Mouse (Mus musculus) heart, postnatal 0 days (tissue): ENCODE data around the gene Ap3b1. TPM values are rescaled to one million over a fixed set of nuclear protein-coding genes. Genes with fewer than 3 reads are reported as not detected.

ENCODE experiments used
- ATAC-seq: fragments of 200-750 bp; cut with Nextera tagmentation; 2 replicates; pipeline ENCODE4 v1.8.0; 2017; ENCODE audit warnings: low read depth, moderate number of reproducible peaks, moderate library complexity; ENCODE audit not compliant: insufficient read depth
- DNase-seq: peaks from one replicate; pipeline ENCODE4 v3.0.0-alpha.2; 2016; ENCODE audit warnings: low spot score
- H3K27ac ChIP-seq: fragments of 300-500 bp; sonication (generic); 2 replicates; pipeline ENCODE4 v1.5.1; 2014; ENCODE audit warnings: low read depth, mild to moderate bottlenecking
- H3K27me3 ChIP-seq: fragments of 300-500 bp; sonication (generic); 2 replicates; pipeline ENCODE4 v1.6.1; 2014; ENCODE audit warnings: low read length, mixed read lengths; ENCODE audit not compliant: control insufficient read depth, insufficient read depth
- H3K36me3 ChIP-seq: fragments of 300-500 bp; sonication (generic); replicated peaks from 2 replicates; pipeline ENCODE4 v1.6.1; 2014; ENCODE audit warnings: low read length, mixed read lengths; ENCODE audit not compliant: control insufficient read depth, insufficient read depth
- H3K4me1 ChIP-seq: fragments of 300-500 bp; sonication (generic); 2 replicates; pipeline ENCODE4 v1.6.1; 2014; ENCODE audit warnings: antibody characterized with exemption; ENCODE audit not compliant: control insufficient read depth, insufficient read depth
- H3K4me2 ChIP-seq: fragments of 300-500 bp; sonication (generic); 2 replicates; pipeline ENCODE4 v1.6.1; 2014; ENCODE audit warnings: low read depth, mild to moderate bottlenecking, low read length, moderate library complexity
- H3K4me3 ChIP-seq: fragments of 300-500 bp; sonication (generic); 2 replicates; pipeline ENCODE4 v1.5.1; 2014; ENCODE audit warnings: low read depth, low read length
- H3K9ac ChIP-seq: fragments of 300-500 bp; sonication (generic); replicated peaks from 2 replicates; pipeline ENCODE4 v1.6.1; 2014; ENCODE audit warnings: low read depth, low read length, mixed read lengths
- H3K9me3 ChIP-seq: fragments of 300-500 bp; sonication (generic); replicated peaks from 2 replicates; pipeline ENCODE4 v1.6.1; 2016; ENCODE audit warnings: low read length; ENCODE audit not compliant: control insufficient read depth
- CTCF ChIP-seq: IDR thresholded peaks from 2 replicates; pipeline ENCODE4 v1.5.1; 2016; ENCODE audit warnings: antibody characterized with exemption, control low read depth, low read depth
- EP300 ChIP-seq: IDR thresholded peaks from 2 replicates; pipeline ENCODE4 v1.6.1; 2016; ENCODE audit warnings: antibody characterized with exemption, low read depth
- WGBS: fragments of 180-500 bp; shearing (Covaris S2); extraction: QIAGEN DNeasy Blood & Tissue Kit; methylation state at CpG from one replicate; pipeline ENCODE4 v1.1.7; 2014; 5-methylcytosine and 5-hydroxymethylcytosine counted together
- microRNA-seq: library from miRNA; unstranded; fragments of <30 nt; microRNA quantifications from one replicate; pipeline ENCODE4, GENCODE M21; 2016
- polyA plus RNA-seq: library from polyadenylated mRNA; unstranded; fragments of >200 nt; fragmentation: Nextera tagmentation; extraction: Ambion mirVana; gene quantifications from 2 replicates; pipeline ENCODE4 v1.2.1, GENCODE M21; 2015
- total RNA-seq: library from RNA; depleted of rRNA; stranded (reverse); fragments of >200 nt; gene quantifications from 2 replicates; pipeline ENCODE4 v1.2.3, GENCODE M21; 2014; ENCODE audit warnings: low replicate concordance; rRNA removed

Ap3b1 gene
- total and polyA plus RNA-seq, 2 experiments from 2014 or later, result 22.5 to 26.0 TPM

DNA sequence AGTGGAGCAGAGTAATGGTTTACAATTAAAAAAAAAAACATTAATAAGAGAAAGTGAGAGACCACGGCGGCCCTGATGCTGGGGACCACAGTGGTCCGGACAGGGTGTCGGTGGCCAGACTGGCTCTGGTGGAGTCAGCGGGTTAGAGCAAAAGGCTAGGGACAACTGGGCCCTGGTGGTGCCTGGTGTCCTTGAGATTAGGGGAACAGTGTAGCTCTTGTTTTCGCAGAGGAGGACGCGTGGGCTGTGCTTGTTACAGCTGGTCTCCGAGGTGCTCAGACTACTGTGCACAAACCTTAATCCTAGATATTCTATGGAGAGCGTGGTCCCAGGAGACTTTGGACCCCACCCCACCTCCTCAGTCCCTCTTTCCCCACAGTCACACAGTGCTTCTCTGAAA, 250.2 kb downstream of the Ap3b1 start:
- ATAC-seq (no peak), DNase-seq (no peak)
- TF ChIP-seq CTCF, result no peak
- TF ChIP-seq EP300, result no peak
- Histone ChIP-seq H3K9ac (no peak overlapping the region), H3K4me1 (no peaks in the 10 kb centered on the region), H3K36me3 (no peaks in the 10 kb centered on the region), H3K4me2 (no peak overlapping the region), H3K27ac (no peak overlapping the region), H3K9me3 (no peaks in the 10 kb centered on the region), H3K4me3 (no peak overlapping the region), H3K27me3 (no peaks in the 10 kb centered on the region)
- 79% methylated on average over 10 of the region's 10 CpGs for whole genome bisulfite sequencing

Small RNAs within 50 kb of the gene (microRNA-seq; reads per million reads assigned to microRNA genes)
- gene Gm25109, result not detected

Other genes with a start within 250 kb of the Ap3b1 start
- 12.6 and 14.9 TPM in 2 replicates for gene Scamp1, start 73.1 kb upstream of the Ap3b1 start, total RNA-seq
- 17.5 and 20.9 TPM in 2 replicates for gene Scamp1, start 73.1 kb upstream of the Ap3b1 start, polyA plus RNA-seq